Mouse (Mus musculus) E14TG2a.4 (cell line): ENCODE results near the gene Tctex1d4.

Source experiments
- CTCF ChIP-seq: conservative IDR thresholded peaks from 2 replicates; pipeline ENCODE4 v1.5.1; 2014; ENCODE audit warnings: low read length
- POU5F1 ChIP-seq: IDR thresholded peaks from 2 replicates; pipeline ENCODE4 v1.6.1; 2014; ENCODE audit warnings: low read length, borderline replicate concordance

- TF ChIP-seq POU5F1 (no peak), CTCF (no peak)
Observed at GRCm38 (mm10) chr4:117090586-117090985, 36.0 kb upstream of the Tctex1d4 start.
